Mouse (Mus musculus) olfactory bulb, adult 2 months (tissue): Measurements from ENCODE around the gene H2-Ab1.

Experiments
- CTCF ChIP-seq: fragments of 200-500 bp; IDR thresholded peaks from 2 replicates; pipeline ENCODE4 v1.5.1; 2012; ENCODE audit warnings: low read depth, mild to moderate bottlenecking, low read length, moderate library complexity; ENCODE audit not compliant: insufficient read depth
- POLR2A ChIP-seq: fragments of 200-500 bp; IDR thresholded peaks from 2 replicates; pipeline ENCODE4 v1.6.1; 2012; ENCODE audit warnings: mild to moderate bottlenecking, low read depth, low read length, moderate library complexity; ENCODE audit not compliant: insufficient read depth

DNA sequence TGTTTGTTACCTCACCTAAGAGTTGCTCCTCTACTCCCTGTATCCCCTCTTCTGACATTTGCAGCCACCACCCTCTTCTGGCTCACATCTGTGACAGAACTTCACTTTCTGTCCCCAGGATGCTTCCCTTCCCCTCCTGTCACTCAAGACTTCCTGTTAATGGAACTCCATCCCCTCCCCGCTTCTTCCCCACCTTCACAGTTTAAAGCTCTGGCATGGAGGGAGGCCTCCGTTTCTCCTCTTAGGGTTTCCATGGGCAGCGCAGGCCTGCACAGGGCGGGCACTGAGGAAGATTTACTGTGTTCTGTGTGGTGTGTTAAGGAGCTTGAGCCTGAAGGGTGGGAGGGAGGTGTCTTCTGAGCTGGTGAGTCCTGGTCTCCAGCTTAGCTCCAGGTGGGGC is 50.7 kb downstream of the H2-Ab1 start:
- no peak for TF ChIP-seq CTCF
- no peak for TF ChIP-seq POLR2A
